Mouse (Mus musculus) ES-E14 (cell line): ENCODE data around the gene Lilra5.

ENCODE experiments used
- CHD2 ChIP-seq: IDR thresholded peaks from 2 replicates; pipeline ENCODE4 v1.6.1; 2014; ENCODE audit warnings: mild to moderate bottlenecking, low read depth, low read length, inconsistent platforms
- MAFK ChIP-seq: IDR thresholded peaks from 2 replicates; pipeline ENCODE4 v1.6.1; 2014; ENCODE audit warnings: mild to moderate bottlenecking, low read depth, low read length, inconsistent platforms; ENCODE audit not compliant: insufficient read depth
- ZC3H11A ChIP-seq: IDR thresholded peaks from 2 replicates; pipeline ENCODE4 v1.6.1; 2012; ENCODE audit warnings: low read depth, mild to moderate bottlenecking, inconsistent platforms, low read length, borderline replicate concordance
- ZNF384 ChIP-seq: IDR thresholded peaks from 2 replicates; pipeline ENCODE4 v1.6.1; 2012; ENCODE audit warnings: low read depth, low read length, inconsistent platforms

GRCm38 (mm10) chr7:4292638-4293037 is 55.1 kb downstream of the Lilra5 start:
- TF ChIP-seq ZC3H11A, result no peak
- no peak for TF ChIP-seq CHD2
- no peak for TF ChIP-seq ZNF384
- no peak for TF ChIP-seq MAFK
